Mouse (Mus musculus): ENCODE data around the gene Nkap. TPM values are rescaled to one million over a fixed set of nuclear protein-coding genes. Genes with fewer than 3 reads are reported as not detected.

The Nkap gene
- polyA plus RNA-seq, 1 experiment from 2014 or later = 19.7 TPM

GRCm38 (mm10) chrX:37091457-37091856 is 35.1 kb upstream of the Nkap start:
- no peak for ATAC-seq (replicated peaks; ENCODE audit: insufficient number of reproducible peaks, low FRiP score, low TSS enrichment, low read depth)
- 83% methylated on average over 3 of the region's 3 CpGs for WGBS

GRCm38 (mm10) chrX:37095106-37095768 is 31.4 kb upstream of the Nkap start:
- 92% methylated on average over 11 of the region's 11 CpGs for WGBS
- H3K27ac ChIP-seq (replicated peaks; ENCODE audit: low read depth, low read length) = no peak overlapping the region
- no peak for ATAC-seq (replicated peaks; ENCODE audit: insufficient number of reproducible peaks, low FRiP score, low TSS enrichment, low read depth)
- H3K36me3 ChIP-seq (replicated peaks; ENCODE audit: control insufficient read depth, insufficient read depth, low read depth, low read length) = no peaks in the 10 kb centered on the region
- no peak for DNase-seq (ENCODE audit: low spot score)
- H3K4me2 ChIP-seq (ENCODE audit: low read depth, low read length) = no peak overlapping the region
- H3K27me3 ChIP-seq (ENCODE audit: control insufficient read depth, insufficient read depth, low read length) = no peaks in the 10 kb centered on the region
- no peaks in the 10 kb centered on the region for H3K9me3 ChIP-seq (replicated peaks; ENCODE audit: control insufficient read depth, low read length)
- no peak overlapping the region for H3K4me3 ChIP-seq (ENCODE audit: low read depth, low read length)
- no peaks in the 10 kb centered on the region for H3K4me1 ChIP-seq (ENCODE audit: control insufficient read depth, insufficient read depth, low read length)
- no peak overlapping the region for H3K9ac ChIP-seq (replicated peaks; ENCODE audit: low read length)

More at GRCm38 (mm10) chrX:37091457-37091856, 35.1 kb upstream of the Nkap start:
- no peak overlapping the region for H3K4me2 ChIP-seq (ENCODE audit: low read depth, low read length)
- H3K36me3 ChIP-seq (replicated peaks; ENCODE audit: control insufficient read depth, insufficient read depth, low read depth, low read length) = no peaks in the 10 kb centered on the region
- H3K9ac ChIP-seq (replicated peaks; ENCODE audit: low read length) = no peak overlapping the region
- DNase-seq (ENCODE audit: low spot score) = no peak
- no peaks in the 10 kb centered on the region for H3K27me3 ChIP-seq (ENCODE audit: control insufficient read depth, insufficient read depth, low read length)
- no peak overlapping the region for H3K27ac ChIP-seq (replicated peaks; ENCODE audit: low read depth, low read length)
- no peaks in the 10 kb centered on the region for H3K9me3 ChIP-seq (replicated peaks; ENCODE audit: control insufficient read depth, low read length)
- no peaks in the 10 kb centered on the region for H3K4me1 ChIP-seq (ENCODE audit: control insufficient read depth, insufficient read depth, low read length)
- H3K4me3 ChIP-seq (ENCODE audit: low read depth, low read length) = no peak overlapping the region

GRCm38 (mm10) chrX:37098681-37099080 is 27.9 kb upstream of the Nkap start:
- no peaks in the 10 kb centered on the region for H3K4me1 ChIP-seq (ENCODE audit: control insufficient read depth, insufficient read depth, low read length)
- no peak overlapping the region for H3K27ac ChIP-seq (replicated peaks; ENCODE audit: low read depth, low read length)
- DNase-seq (ENCODE audit: low spot score) (no peak), ATAC-seq (replicated peaks; ENCODE audit: insufficient number of reproducible peaks, low FRiP score, low TSS enrichment, low read depth) (no peak)
- H3K4me3 ChIP-seq (ENCODE audit: low read depth, low read length) = no peak overlapping the region
- no peaks in the 10 kb centered on the region for H3K9me3 ChIP-seq (replicated peaks; ENCODE audit: control insufficient read depth, low read length)
- H3K27me3 ChIP-seq (ENCODE audit: control insufficient read depth, insufficient read depth, low read length) = no peaks in the 10 kb centered on the region
- H3K4me2 ChIP-seq (ENCODE audit: low read depth, low read length) = no peak overlapping the region
- H3K9ac ChIP-seq (replicated peaks; ENCODE audit: low read length) = no peak overlapping the region
- H3K36me3 ChIP-seq (replicated peaks; ENCODE audit: control insufficient read depth, insufficient read depth, low read depth, low read length) = no peaks in the 10 kb centered on the region
- WGBS = 91% methylated on average over 3 of the region's 3 CpGs

- DNase-seq (ENCODE audit: low spot score) (no peak), ATAC-seq (replicated peaks; ENCODE audit: insufficient number of reproducible peaks, low FRiP score, low TSS enrichment, low read depth) (no peak)
- Histone ChIP-seq H3K27ac (replicated peaks; ENCODE audit: low read depth, low read length) (no peak overlapping the region), H3K9me3 (replicated peaks; ENCODE audit: control insufficient read depth, low read length) (no peaks in the 10 kb centered on the region), H3K36me3 (replicated peaks; ENCODE audit: control insufficient read depth, insufficient read depth, low read depth, low read length) (no peaks in the 10 kb centered on the region), H3K4me2 (ENCODE audit: low read depth, low read length) (no peak overlapping the region), H3K9ac (replicated peaks; ENCODE audit: low read length) (no peak overlapping the region), H3K4me3 (ENCODE audit: low read depth, low read length) (no peak overlapping the region), H3K4me1 (ENCODE audit: control insufficient read depth, insufficient read depth, low read length) (no peaks in the 10 kb centered on the region), H3K27me3 (ENCODE audit: control insufficient read depth, insufficient read depth, low read length) (no peaks in the 10 kb centered on the region)
- WGBS = 71% methylated on average over 2 of the region's 2 CpGs
Observed at GRCm38 (mm10) chrX:37103826-37104225, 22.8 kb upstream of the Nkap start.

GRCm38 (mm10) chrX:37109526-37110192 is 16.9 kb upstream of the Nkap start:
- peak; percentile 79 for ATAC-seq (replicated peaks; ENCODE audit: insufficient number of reproducible peaks, low FRiP score, low TSS enrichment, low read depth)
- Histone ChIP-seq H3K36me3 (replicated peaks; ENCODE audit: control insufficient read depth, insufficient read depth, low read depth, low read length) (no peaks in the 10 kb centered on the region), H3K4me1 (ENCODE audit: control insufficient read depth, insufficient read depth, low read length) (no peaks in the 10 kb centered on the region), H3K27me3 (ENCODE audit: control insufficient read depth, insufficient read depth, low read length) (no peaks in the 10 kb centered on the region), H3K9ac (replicated peaks; ENCODE audit: low read length) (peak overlapping the region; percentile 61), H3K4me2 (ENCODE audit: low read depth, low read length) (peak overlapping the region; percentile 41), H3K9me3 (replicated peaks; ENCODE audit: control insufficient read depth, low read length) (no peaks in the 10 kb centered on the region), H3K27ac (replicated peaks; ENCODE audit: low read depth, low read length) (peak overlapping the region; percentile 59; the same call in 1 of the 2 replicates), H3K4me3 (ENCODE audit: low read depth, low read length) (peak overlapping the region; percentile 50)
- WGBS = 19% methylated on average over 27 of the region's 27 CpGs
- no peak for DNase-seq (ENCODE audit: low spot score)

- Histone ChIP-seq H3K4me3 (ENCODE audit: low read depth, low read length) (peak within 1 kb of the TSS; percentile 50), H3K9ac (replicated peaks; ENCODE audit: low read length) (peak within 1 kb of the TSS; percentile 61), H3K36me3 (replicated peaks; ENCODE audit: control insufficient read depth, insufficient read depth, low read depth, low read length) (no peaks in the 10 kb centered on the region), H3K9me3 (replicated peaks; ENCODE audit: control insufficient read depth, low read length) (no peaks in the 10 kb centered on the region), H3K27ac (replicated peaks; ENCODE audit: low read depth, low read length) (peak within 1 kb of the TSS; percentile 59; the same call in 1 of the 2 replicates), H3K27me3 (ENCODE audit: control insufficient read depth, insufficient read depth, low read length) (no peaks in the 10 kb centered on the region), H3K4me1 (ENCODE audit: control insufficient read depth, insufficient read depth, low read length) (no peaks in the 10 kb centered on the region), H3K4me2 (ENCODE audit: low read depth, low read length) (peak within 1 kb of the TSS; percentile 41)
- ATAC-seq (replicated peaks; ENCODE audit: insufficient number of reproducible peaks, low FRiP score, low TSS enrichment, low read depth) (peak; percentile 97), DNase-seq (ENCODE audit: low spot score) (peak; percentile 93)
- 16% methylated on average over 30 of the region's 30 CpGs for WGBS
Observed at GRCm38 (mm10) chrX:37110193-37110880, 16.3 kb upstream of the Nkap start, which contains the start of gene Upf3b. TSS of gene Upf3b (minus strand) at chrX:37110322.

- Histone ChIP-seq H3K9ac (replicated peaks; ENCODE audit: low read length) (no peak overlapping the region), H3K27me3 (ENCODE audit: control insufficient read depth, insufficient read depth, low read length) (no peaks in the 10 kb centered on the region), H3K27ac (replicated peaks; ENCODE audit: low read depth, low read length) (no peak overlapping the region), H3K4me3 (ENCODE audit: low read depth, low read length) (no peak overlapping the region), H3K4me1 (ENCODE audit: control insufficient read depth, insufficient read depth, low read length) (no peaks in the 10 kb centered on the region), H3K36me3 (replicated peaks; ENCODE audit: control insufficient read depth, insufficient read depth, low read depth, low read length) (no peaks in the 10 kb centered on the region), H3K9me3 (replicated peaks; ENCODE audit: control insufficient read depth, low read length) (no peaks in the 10 kb centered on the region), H3K4me2 (ENCODE audit: low read depth, low read length) (no peak overlapping the region)
- DNase-seq (ENCODE audit: low spot score) (no peak), ATAC-seq (replicated peaks; ENCODE audit: insufficient number of reproducible peaks, low FRiP score, low TSS enrichment, low read depth) (no peak)
- WGBS = 74% methylated on average over 4 of the region's 4 CpGs
Observed at GRCm38 (mm10) chrX:37110881-37111193, 15.8 kb upstream of the Nkap start.

- no CpG with 5 or more reads among the region's 5 CpGs for WGBS
- Histone ChIP-seq H3K27me3 (ENCODE audit: control insufficient read depth, insufficient read depth, low read length) (no peaks in the 10 kb centered on the region), H3K9me3 (replicated peaks; ENCODE audit: control insufficient read depth, low read length) (no peaks in the 10 kb centered on the region), H3K9ac (replicated peaks; ENCODE audit: low read length) (no peak overlapping the region), H3K4me2 (ENCODE audit: low read depth, low read length) (no peak overlapping the region), H3K4me1 (ENCODE audit: control insufficient read depth, insufficient read depth, low read length) (no peaks in the 10 kb centered on the region), H3K4me3 (ENCODE audit: low read depth, low read length) (no peak overlapping the region), H3K27ac (replicated peaks; ENCODE audit: low read depth, low read length) (no peak overlapping the region), H3K36me3 (replicated peaks; ENCODE audit: control insufficient read depth, insufficient read depth, low read depth, low read length) (no peaks in the 10 kb centered on the region)
- ATAC-seq (replicated peaks; ENCODE audit: insufficient number of reproducible peaks, low FRiP score, low TSS enrichment, low read depth) = no peak
- DNase-seq (ENCODE audit: low spot score) = no peak
Observed at GRCm38 (mm10) chrX:37117085-37117484, 9.5 kb upstream of the Nkap start.
